Mouse (Mus musculus): Measurements from ENCODE around the gene 5330417H12Rik.

Gene 5330417H12Rik

GRCm38 (mm10) chr7:107625061-107625460 lies at the start of gene 5330417H12Rik:
Gene 5330417H12Rik (minus strand): TSS chr7:107625161.
- no peak for DNase-seq

DNA sequence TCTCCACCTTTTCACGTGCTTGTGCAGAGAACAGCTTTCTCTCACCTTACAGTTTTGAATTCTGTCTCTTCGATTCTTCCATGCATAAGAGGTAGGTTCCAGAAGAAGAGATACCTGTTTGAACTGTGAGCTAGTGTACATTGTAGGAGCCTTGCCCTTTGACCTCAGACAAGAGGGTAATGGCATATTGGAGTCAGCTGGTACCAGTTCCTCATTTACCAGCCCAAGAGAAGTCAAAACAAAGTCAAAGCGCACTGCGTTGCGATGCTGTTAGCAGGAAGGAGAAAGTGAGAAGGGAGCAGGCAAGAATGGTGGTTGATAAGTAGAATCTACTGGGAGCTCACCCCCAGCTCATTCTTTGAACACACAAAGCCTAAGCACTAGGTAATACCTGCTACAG lies 43.6 kb upstream of the 5330417H12Rik start:
- DNase-seq = no peak

DNA sequence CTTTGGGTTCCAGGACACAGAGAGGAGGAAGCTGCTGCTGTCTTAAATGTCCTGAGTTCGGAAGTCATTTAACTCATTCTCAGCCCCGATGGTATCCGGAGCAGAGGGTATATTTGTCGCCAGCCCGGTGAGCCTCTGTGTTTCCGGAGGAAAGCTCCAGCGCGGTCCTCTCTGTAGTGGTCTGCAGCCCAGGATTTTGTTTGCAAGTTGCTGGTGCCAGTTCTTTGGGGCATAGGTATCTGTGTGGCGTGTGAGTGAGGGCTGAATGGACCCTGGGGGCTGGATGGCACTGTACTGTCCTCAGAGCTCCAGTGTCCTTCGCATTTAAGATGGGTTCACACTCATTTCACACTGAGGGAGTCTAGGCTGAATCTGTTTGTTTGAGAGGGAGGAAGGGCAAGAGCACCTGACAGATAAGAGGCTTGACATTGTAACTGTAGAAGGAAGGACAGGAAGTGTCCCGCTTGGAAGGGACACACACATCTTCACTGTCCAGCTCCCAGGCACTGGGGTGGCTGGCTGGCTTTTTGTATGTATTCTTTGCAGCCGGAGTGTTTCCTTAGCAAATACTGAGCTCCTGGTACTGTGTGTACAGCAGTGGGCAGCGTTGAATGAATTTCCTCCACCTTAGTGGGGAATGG lies 41.4 kb upstream of the 5330417H12Rik start:
- no peak for DNase-seq

- DNase-seq = peak; percentile 62
Observed at GRCm38 (mm10) chr7:107665586-107666261, 40.8 kb upstream of the 5330417H12Rik start.

GRCm38 (mm10) chr7:107665221-107665585 lies 40.2 kb upstream of the 5330417H12Rik start:
- DNase-seq = peak; percentile 70

GRCm38 (mm10) chr7:107664063-107665056 lies 39.4 kb upstream of the 5330417H12Rik start:
- peak; percentile 31 for DNase-seq

- no peak for DNase-seq
Observed at GRCm38 (mm10) chr7:107663621-107664020, 38.7 kb upstream of the 5330417H12Rik start.

DNA sequence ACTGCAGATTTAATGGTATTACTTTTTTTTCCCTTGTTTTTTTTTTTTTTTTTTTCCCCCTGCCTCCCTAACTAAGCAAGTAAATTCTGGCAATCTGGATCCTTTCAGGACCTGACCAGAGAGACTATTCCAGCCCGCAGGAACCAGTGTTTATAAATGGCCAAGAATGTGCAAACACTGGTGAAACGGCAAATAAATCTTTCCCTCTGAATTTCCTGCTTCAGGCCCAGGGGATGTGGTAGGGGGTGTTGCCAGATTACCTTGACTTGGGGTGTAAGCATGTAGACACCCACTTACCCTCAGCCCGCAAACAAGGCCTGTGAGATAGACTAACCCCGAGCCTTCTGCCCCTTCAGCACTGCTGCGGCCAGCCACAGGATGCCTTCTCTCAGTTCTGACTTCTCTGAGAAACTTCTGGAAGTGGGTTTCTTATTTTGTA lies 36.9 kb upstream of the 5330417H12Rik start:
- peak; percentile 23 for DNase-seq

- peak; percentile 88 for DNase-seq
Observed at GRCm38 (mm10) chr7:107661189-107661842, 36.4 kb upstream of the 5330417H12Rik start.

GRCm38 (mm10) chr7:107659186-107659918 lies 34.4 kb upstream of the 5330417H12Rik start:
- DNase-seq = no peak

GRCm38 (mm10) chr7:107656451-107656850 lies 31.5 kb upstream of the 5330417H12Rik start:
- no peak for DNase-seq

- DNase-seq = no peak
Observed at GRCm38 (mm10) chr7:107651821-107652220, 26.9 kb upstream of the 5330417H12Rik start.

- no peak for DNase-seq
Observed at GRCm38 (mm10) chr7:107649990-107650389, 25.0 kb upstream of the 5330417H12Rik start.

DNA sequence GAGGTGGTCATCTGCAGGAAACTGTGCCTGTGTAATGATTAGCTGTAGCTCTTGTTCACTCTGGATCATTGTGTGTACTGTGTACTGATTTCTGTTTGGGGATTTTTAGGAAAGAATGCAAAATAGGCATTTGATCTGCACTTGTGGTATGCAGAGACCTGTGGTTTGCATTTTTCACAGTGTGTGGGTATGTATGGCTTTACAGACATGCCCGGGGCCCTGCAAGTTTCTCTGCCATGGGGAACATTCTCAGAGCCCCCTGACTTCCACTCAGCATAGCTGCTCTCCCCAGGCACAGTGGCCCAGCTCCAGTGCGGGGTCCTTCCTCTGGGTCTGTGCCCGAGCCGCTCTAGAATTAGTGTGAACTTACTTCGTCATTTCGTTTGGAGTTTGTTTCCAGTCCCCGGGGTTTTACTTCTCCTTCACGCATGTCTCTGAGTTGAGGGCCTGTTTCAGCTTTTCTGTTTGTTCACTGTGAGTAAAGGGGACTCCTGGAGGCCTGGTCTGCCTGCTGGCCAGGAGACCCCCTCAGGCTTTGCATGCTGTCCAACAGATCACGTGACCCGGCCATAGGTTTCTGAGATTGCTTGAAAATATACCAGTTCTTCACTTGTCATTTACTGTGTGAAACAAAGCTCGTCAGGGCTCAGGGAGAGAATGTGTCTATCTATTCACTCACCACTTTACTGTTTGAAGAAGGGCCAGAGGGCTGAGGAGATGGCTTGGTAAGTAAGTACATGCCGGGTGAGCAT lies 24.2 kb upstream of the 5330417H12Rik start:
- DNase-seq = no peak

DNA sequence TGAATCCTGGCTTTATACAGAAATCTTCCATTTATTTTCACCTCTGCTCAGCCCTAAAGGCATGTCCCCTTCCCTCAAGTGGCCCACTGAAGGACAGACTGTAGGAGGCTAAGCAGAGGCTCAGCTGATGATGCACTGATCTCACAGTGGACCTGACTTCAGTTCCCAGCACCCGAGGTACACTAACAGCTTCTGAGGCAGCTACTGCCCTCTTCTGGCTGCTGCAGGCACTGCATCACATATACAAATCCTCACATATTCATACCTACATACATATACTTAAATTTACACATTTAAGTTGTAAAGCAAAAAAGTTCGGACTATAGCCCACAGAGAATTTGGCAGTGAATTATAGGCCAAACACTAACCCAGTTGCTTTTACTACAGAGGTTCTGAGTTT lies 20.0 kb upstream of the 5330417H12Rik start:
- DNase-seq = no peak

DNA sequence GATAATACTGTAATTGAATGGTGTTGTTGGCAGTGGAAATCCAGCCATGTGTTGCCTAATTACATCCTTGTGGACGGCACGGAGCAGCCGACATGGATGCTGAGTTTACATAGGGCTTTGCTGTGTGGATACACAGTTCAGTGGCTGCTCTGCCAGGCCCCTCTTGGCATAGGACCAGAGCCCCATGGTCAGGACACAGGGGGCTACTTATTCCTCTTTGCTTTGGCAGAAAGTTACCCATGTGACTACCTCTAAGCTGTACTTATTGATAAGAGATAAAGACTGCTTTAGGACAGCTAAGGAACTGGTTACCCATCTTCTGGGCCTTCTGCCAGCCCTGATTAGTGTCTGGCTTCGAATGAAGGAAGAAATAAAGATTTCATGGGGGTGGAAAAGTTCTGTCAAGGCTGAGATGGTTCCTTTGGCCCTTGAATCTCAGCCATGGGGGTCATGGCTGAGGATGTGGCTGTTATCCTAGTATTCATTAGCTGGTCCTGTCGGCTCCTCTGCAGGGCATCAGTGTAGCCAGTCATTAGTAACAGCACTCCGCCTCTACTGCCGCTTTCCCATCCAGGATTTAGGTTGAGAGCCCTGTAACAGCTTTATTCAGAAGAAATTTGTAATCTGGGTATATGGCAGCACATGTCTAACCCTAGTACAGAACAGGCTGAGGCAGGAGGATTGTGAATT lies 17.8 kb upstream of the 5330417H12Rik start:
- DNase-seq = no peak

- no peak for DNase-seq
Observed at GRCm38 (mm10) chr7:107638026-107638425, 13.1 kb upstream of the 5330417H12Rik start.

DNA sequence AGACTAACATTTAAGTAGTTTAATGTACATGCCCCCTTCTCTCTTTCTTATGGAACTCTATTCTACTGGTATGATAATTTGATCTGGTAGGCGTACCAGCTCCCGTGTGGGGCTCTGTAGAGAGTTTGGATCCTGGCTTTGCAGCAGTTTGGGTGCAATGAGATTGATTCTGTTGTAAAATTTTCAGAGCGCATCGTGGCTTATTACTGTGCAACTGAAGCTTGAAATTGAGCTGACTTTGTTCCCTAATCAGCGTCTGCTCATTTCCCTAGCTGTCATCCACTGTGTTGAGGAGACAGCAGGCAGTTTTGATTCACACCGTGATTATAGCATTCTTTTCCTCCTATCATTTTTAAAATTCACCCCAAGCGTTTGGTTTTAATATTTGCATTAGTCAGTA lies 12.4 kb upstream of the 5330417H12Rik start:
- no peak for DNase-seq

DNA sequence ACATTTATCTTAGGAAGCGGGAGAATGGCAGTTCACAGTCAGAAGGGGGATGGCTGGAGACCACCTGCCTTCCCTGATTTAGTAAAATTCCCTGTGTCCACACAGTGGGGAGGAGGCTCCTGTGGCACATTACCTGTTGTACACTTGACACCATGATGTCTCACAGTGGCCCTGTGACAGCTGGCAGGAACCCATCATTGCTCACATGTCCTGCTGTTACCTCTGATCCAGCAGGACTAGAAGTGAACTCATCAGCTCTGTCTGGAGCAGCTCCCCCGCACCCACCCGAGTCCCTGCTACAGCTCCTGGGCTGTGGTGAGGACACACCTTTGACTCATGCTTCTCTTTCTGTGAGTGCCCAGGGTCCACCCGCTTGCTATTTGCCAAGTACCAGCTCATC lies 8.2 kb upstream of the 5330417H12Rik start:
- no peak for DNase-seq

DNA sequence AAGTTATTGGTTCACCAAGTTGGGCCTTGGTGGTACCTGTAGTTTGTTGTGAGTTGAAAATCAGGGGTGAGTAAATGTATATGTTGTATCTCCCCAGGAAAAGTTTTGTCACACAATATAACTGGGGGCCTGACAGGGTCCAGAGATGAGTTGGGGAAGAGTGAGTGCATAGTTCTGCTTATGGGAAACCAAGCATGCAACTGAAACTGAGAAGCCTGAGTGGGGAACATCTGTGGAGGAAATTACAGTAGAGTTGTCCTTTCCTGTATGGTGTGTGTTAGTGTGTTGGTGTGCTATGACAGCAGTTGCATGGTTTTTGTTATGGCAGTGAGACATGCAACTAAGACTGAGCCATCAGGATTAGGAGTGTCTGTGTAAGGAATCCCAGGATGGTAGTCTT lies 3.4 kb upstream of the 5330417H12Rik start:
- no peak for DNase-seq

DNA sequence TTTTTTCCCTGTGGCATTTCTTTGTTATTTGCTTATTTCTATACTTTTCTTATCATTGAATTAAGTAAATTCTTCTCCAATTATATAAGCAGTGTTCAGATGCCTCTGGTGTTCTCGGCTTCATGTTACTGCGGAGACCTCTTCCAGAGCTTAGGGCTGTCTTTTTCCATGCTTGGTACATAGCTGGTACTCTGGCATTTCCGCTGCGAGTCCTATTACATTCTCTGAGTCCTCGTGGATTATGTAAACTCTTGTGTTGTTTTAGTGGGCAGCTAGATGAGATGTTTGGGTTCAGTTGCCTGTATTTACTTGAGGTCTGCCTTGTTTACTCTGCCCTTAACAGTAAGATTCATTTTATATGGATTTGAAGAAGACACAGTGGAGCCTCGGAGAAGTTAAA lies 820 bp upstream of the 5330417H12Rik start:
- no peak for DNase-seq
